Mouse (Mus musculus) myocyte (in vitro differentiated cells): Measurements from ENCODE around the gene Polr2b.

ENCODE experiments used
- CEBPB ChIP-seq: IDR thresholded peaks from 2 replicates; pipeline ENCODE4 v1.6.1; 2011; ENCODE audit warnings: mild to moderate bottlenecking, moderate library complexity; ENCODE audit not compliant: poor library complexity, insufficient read depth, severe bottlenecking
- E2F4 ChIP-seq: IDR thresholded peaks from one replicate; pipeline ENCODE4 v1.6.1; 2011; ENCODE audit warnings: mild to moderate bottlenecking, control low read depth, moderate library complexity; ENCODE audit not compliant: insufficient read depth
- MAX ChIP-seq: IDR thresholded peaks from one replicate; pipeline ENCODE4 v1.6.1; 2011; ENCODE audit warnings: low read depth, mild to moderate bottlenecking, control low read depth
- MYOD1 ChIP-seq, 3 experiments: IDR thresholded peaks; one replicate each; pipeline ENCODE4 v1.6.1; 2011; ENCODE audit warnings: control low read depth in 2 of 3, low read depth in 2 of 3, mild to moderate bottlenecking in 2 of 3, moderate library complexity in 1 of 3; ENCODE audit not compliant: insufficient read length in 2 of 3, control insufficient read depth in 1 of 3
- MYOG ChIP-seq, 3 experiments: IDR thresholded peaks; one replicate each; pipeline ENCODE4 v1.6.1; 2011; ENCODE audit warnings: control low read depth in 2 of 3, low read depth in 2 of 3, mild to moderate bottlenecking in 2 of 3; ENCODE audit not compliant: insufficient read length in 2 of 3, control insufficient read depth in 1 of 3, insufficient read depth in 1 of 3
- POLR2A ChIP-seq: IDR thresholded peaks from one replicate; pipeline ENCODE4 v1.6.1; 2011; ENCODE audit warnings: low read depth, mild to moderate bottlenecking, control low read depth, moderate library complexity; ENCODE audit not compliant: insufficient read length
- POLR2AphosphoS2 ChIP-seq: IDR thresholded peaks from one replicate; pipeline ENCODE4 v1.6.1; 2011; ENCODE audit warnings: low read depth, control low read depth; ENCODE audit not compliant: insufficient read length
- SRF ChIP-seq: IDR thresholded peaks from one replicate; pipeline ENCODE4 v1.6.1; 2011; ENCODE audit warnings: low read depth; ENCODE audit not compliant: control insufficient read depth, insufficient read length
- TCF12 ChIP-seq: IDR thresholded peaks from one replicate; pipeline ENCODE4 v1.6.1; 2011; ENCODE audit warnings: mild to moderate bottlenecking, control low read depth; ENCODE audit not compliant: poor library complexity, insufficient read depth, severe bottlenecking
- TCF3 ChIP-seq: IDR thresholded peaks from one replicate; pipeline ENCODE4 v1.6.1; 2011; ENCODE audit warnings: low read depth, control low read depth; ENCODE audit not compliant: insufficient read length
- USF1 ChIP-seq: IDR thresholded peaks from one replicate; pipeline ENCODE4 v1.6.1; 2011; ENCODE audit warnings: low read depth, mild to moderate bottlenecking, control low read depth, moderate library complexity

DNA sequence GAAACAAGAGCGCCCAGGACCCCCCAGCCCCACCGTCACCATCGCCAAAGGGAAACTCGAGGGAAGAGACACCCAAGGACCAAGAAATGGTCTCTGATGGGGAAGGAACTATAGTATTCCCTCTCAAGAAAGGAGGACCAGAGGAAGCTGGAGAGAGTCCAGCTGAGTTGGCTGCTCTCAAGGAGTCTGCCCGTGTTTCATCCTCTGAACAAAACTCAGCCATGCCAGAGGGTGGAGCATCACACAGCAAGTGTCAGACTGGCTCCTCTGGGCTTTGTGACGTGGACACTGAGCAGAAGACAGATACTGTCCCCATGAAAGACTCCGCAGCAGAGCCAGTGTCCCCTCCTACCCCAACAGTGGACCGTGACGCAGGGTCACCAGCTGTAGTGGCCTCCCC, 27.7 kb upstream of the Polr2b start:
- TF ChIP-seq POLR2A (no peak), MYOD1 (IDR thresholded peaks at IDR 0.05; ENCODE audit: control insufficient read depth in 1 of 3, insufficient read length in 2 of 3, low read depth in 2 of 3) (no peak), POLR2AphosphoS2 (no peak), TCF12 (no peak), USF1 (no peak), E2F4 (no peak), MAX (no peak), TCF3 (no peak), CEBPB (no peak), SRF (no peak), MYOG (IDR thresholded peaks at IDR 0.05; ENCODE audit: control insufficient read depth in 1 of 3, insufficient read depth in 1 of 3, insufficient read length in 2 of 3, low read depth in 2 of 3) (no peak)
